ENCODE assay signal across 7 mouse cellular contexts in genomic region chr2:163685761-163686200, GRCm38 (mm10). TPM values are rescaled to one million over a fixed set of nuclear protein-coding genes. Genes with fewer than 3 reads are reported as not detected.
DNase-seq lines count a peak whose midpoint lies in the region; ATAC-seq and TF ChIP-seq lines count a peak whose summit lies in the region.

No protein-coding gene starts in this region.

- no peak overlapping the region for H3K4me2 ChIP-seq in embryonic facial prominence, embryonic 15.5 days (replicated peaks)

- TF ChIP-seq POLR2A in olfactory bulb, adult 2 months (IDR thresholded peaks at IDR 0.05; ENCODE audit: insufficient read depth, low read depth, low read length): no peak

- no peaks in the 10 kb centered on the region for H3K27me3 ChIP-seq in embryonic facial prominence, embryonic 15.5 days

- H3K4me3 ChIP-seq in embryonic facial prominence, embryonic 15.5 days (replicated peaks): no peak overlapping the region
- no peak overlapping the region for H3K4me3 ChIP-seq in left cerebral cortex, adult 2 months
- H3K4me3 ChIP-seq in olfactory bulb, adult 2 months (ENCODE audit: insufficient read depth, low read depth, low read length): no peak overlapping the region

- intact Hi-C loops in left cerebral cortex, adult 2 months (cut with DNase I): loop anchor here (1.0 to 2.0 kb wide), 2 partner anchors 10 to 33 kb away; no protein-coding TSS in a partner anchor

- no peaks in the 10 kb centered on the region for H3K9me3 ChIP-seq in embryonic facial prominence, embryonic 15.5 days (replicated peaks)

- 35% methylated on average over 6 of the region's 6 CpGs for WGBS in embryonic facial prominence, embryonic 15.5 days
- WGBS in olfactory bulb, adult 2 months: 12% methylated on average over 6 of the region's 6 CpGs

- no peak overlapping the region for H3K9ac ChIP-seq in embryonic facial prominence, embryonic 15.5 days

- peak overlapping the region; percentile 65 for H3K27ac ChIP-seq in embryonic facial prominence, embryonic 15.5 days (replicated peaks)
- H3K27ac ChIP-seq in left cerebral cortex, adult 2 months: peak overlapping the region; percentile 91
- H3K27ac ChIP-seq in olfactory bulb, adult 2 months (ENCODE audit: insufficient read depth, low read depth, low read length): peak overlapping the region; percentile 84

- H3K36me3 ChIP-seq in embryonic facial prominence, embryonic 15.5 days: no peaks in the 10 kb centered on the region

- peaks cover 26% of the 10 kb centered on the region for H3K4me1 ChIP-seq in embryonic facial prominence, embryonic 15.5 days
- H3K4me1 ChIP-seq in olfactory bulb, adult 2 months (ENCODE audit: control insufficient read depth, insufficient read depth, low read length): peaks cover 20% of the 10 kb centered on the region

- TF ChIP-seq CTCF in left cerebral cortex, adult 2 months (IDR thresholded peaks at IDR 0.05): no peak; the same call in 1 of the 2 replicates
- no peak for TF ChIP-seq CTCF in olfactory bulb, adult 2 months (IDR thresholded peaks at IDR 0.05; ENCODE audit: insufficient read depth, low read depth, low read length)

- ATAC-seq in embryonic facial prominence, embryonic 15.5 days (ENCODE audit: insufficient number of reproducible peaks, low FRiP score, low TSS enrichment, low read depth): peak; percentile 26; the same call in 1 of the 2 replicates

- DNase-seq in ovary, postnatal 36 days (ENCODE audit: low spot score): peak; percentile 29
- no peak for DNase-seq in ovary, postnatal 14 days (ENCODE audit: low spot score)
- DNase-seq in heart, postnatal 4 days: peak; percentile 67
- peak; percentile 54 to 56 for DNase-seq in left cerebral cortex, adult 2 months (ENCODE audit: extremely low spot score in 1 of 2, low spot score in 2 of 2)
- no peak for DNase-seq in spleen, adult 12 weeks (ENCODE audit: low spot score)

RNA-seq across cellular contexts. Expression of gene Pkig, which starts 27.6 kb away (rescaled TPM):
- polyA plus RNA-seq in embryonic facial prominence, embryonic 15.5 days (2015; fragmentation: Nextera tagmentation; extraction: Ambion mirVana): 152 and 155 TPM in 2 replicates
- 100 to 1,000 TPM; 204 to 207 TPM for total RNA-seq in heart, postnatal 4 days (2021)
- total RNA-seq in left cerebral cortex, adult 2 months (2021): 100 to 1,000 TPM; 126 to 129 TPM
- not detected in 2 replicates for polyA plus RNA-seq in olfactory bulb, adult 2 months (2012; ENCODE audit: insufficient read depth, insufficient read length, low replicate concordance, missing spikeins)

RNA-seq across cellular contexts. Expression of gene Serinc3, which starts 40.9 kb away (rescaled TPM):
- polyA plus RNA-seq in embryonic facial prominence, embryonic 15.5 days (2015; fragmentation: Nextera tagmentation; extraction: Ambion mirVana): 39.4 and 40.8 TPM in 2 replicates
- total RNA-seq in heart, postnatal 4 days (2021): 100 to 1,000 TPM; 239 to 253 TPM
- total RNA-seq in left cerebral cortex, adult 2 months (2021): 100 to 1,000 TPM; 213 to 234 TPM
- polyA plus RNA-seq in olfactory bulb, adult 2 months (2012; ENCODE audit: insufficient read depth, insufficient read length, low replicate concordance, missing spikeins): 82.6 TPM in 1 of 2 replicates, not detected in the other

Comparison
In these comparisons a context has a peak if more than half of its experiments do, and no peak if none do; other contexts are left out.
1. DNase-seq: peak in ovary, postnatal 36 days (single experiment), heart, postnatal 4 days (single experiment) and left cerebral cortex, adult 2 months (2 of 2); none in ovary, postnatal 14 days (single experiment) and spleen, adult 12 weeks (single experiment).
2. Peak in every context shown above with its lines, with median percentiles within 50 percentile points of each other: H3K27ac ChIP-seq.